Mouse (Mus musculus) left cerebral cortex, postnatal 14 days (tissue): ENCODE results near the gene Rmi1. TPM values are rescaled to one million over a fixed set of nuclear protein-coding genes. Genes with fewer than 3 reads are reported as not detected.
"Not testable (repeated sequence)": the region's sequence is repeated elsewhere in the genome, so short reads cannot be mapped to it uniquely, and the experiment has no call there.

Experiments
- DNase-seq, 2 experiments: peaks; one replicate each; pipeline ENCODE4 v3.0.0; 2021 to 2022; ENCODE audit warnings: low spot score in 2 of 2, mixed read lengths in 1 of 2
- intact Hi-C: fragments of 180-260 bp; cut with DNase I; formaldehyde crosslinking; loops from one replicate; pipeline ENCODE4 v1.15.1; 2025
- microRNA-seq, 2 experiments: library from miRNA; unstranded; fragments of <30 nt; microRNA quantifications; one replicate each; pipeline ENCODE4 v1.2.0; 2022
- total RNA-seq, 2 experiments: library from RNA; stranded (reverse); gene quantifications; 2 replicates each; pipeline ENCODE4 v1.2.3; 2021

The Rmi1 gene
- total RNA-seq, 2 experiments from 2014 or later: 12.8 to 13.0 TPM

DNA sequence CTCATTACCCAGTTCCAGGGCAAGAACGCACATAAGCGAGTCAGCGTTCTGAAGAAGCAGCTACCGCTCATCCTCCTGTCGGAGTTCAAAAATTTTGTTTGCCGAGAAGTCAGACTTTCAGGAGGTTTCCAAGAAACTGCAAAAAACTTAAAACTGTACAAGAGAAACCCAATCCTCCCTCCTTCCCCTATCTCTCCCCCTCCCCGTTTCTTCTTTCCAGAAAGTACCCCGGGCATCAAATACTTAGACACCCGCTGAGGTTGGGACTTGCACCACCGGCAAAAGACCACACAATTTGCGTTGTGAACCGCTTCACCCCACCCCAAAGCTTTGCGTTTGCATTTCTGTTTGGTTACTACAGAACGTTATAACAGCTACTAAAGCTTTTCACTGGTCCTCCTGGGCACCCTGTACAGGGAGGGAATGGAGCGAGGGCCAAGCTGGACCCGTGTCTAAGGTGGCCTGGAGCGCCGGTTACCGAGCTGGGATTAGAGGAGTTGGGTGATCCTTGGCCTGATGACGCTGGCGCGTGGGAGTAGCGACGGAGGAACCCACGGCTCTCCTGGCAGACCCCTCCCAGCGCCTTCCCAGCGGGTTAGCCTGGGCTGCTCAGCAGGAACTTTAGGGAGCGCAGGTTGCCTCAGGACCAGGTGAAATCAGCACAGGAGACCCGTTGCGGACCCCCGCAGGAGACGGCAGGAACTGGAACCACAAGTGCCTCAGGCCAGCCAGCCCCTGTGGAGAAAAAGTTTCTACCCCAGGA is 50.8 kb downstream of the Rmi1 start:
- no peak for DNase-seq
- intact Hi-C loops: no loop called here

- DNase-seq: no peak
- intact Hi-C loops: no loop called here
Measured at GRCm38 (mm10) chr13:58453541-58453940, 51.5 kb downstream of the Rmi1 start.

DNA sequence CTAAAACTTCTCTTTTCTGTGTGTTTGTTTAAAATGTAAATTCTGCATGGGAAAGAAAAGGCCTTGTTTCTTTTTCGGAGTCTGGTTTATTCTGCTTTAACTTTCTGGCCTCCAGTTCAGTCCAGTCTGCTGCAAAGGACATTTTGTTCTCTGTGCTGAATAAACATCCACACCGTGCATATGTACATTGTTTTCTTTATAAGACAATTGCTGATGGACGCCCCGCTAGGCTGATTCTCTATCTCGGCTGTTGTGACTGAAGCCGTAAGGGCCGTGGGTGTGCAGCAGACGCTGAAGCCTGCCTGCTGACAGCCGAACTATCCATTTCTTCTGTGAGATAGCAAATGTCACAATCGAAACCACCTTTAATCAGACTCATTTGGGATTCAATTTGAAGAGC is 54.5 kb downstream of the Rmi1 start:
- intact Hi-C loops: no loop called here
- DNase-seq: no peak

DNA sequence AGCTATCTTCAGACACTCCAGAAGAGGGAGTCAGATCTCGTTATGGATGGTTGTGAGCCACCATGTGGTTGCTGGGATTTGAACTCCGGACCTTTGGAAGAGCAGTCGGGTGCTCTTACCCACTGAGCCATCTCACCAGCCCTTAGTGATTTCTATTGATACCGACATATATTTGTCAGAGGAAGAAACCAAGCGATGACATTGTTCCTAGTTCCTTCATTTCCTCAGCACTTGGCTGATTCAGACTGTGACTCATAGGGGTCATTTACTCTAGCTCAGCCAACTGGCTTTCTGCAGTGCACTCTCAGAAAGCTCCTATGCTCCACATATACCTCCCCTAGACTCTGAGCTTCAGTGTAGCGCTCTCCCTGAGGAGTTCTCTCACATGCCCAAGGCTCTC is 56.8 kb downstream of the Rmi1 start:
- intact Hi-C loops, DNase-seq: not testable (repeated sequence)

Small RNA genes within 50 kb of the gene (microRNA-seq; reads per million reads assigned to microRNA genes)
- 65.0 to 144 reads per million in 2 experiments for gene Mir7-1

Other genes with a start within 250 kb of the Rmi1 start
- gene Idnk, start 244.6 kb upstream of the Rmi1 start, total RNA-seq: 10 to 100 TPM; 21.5 to 21.9 TPM
- gene Ubqln1, start 186.6 kb upstream of the Rmi1 start, total RNA-seq: 100 to 1,000 TPM; 129 to 140 TPM
- gene Gkap1, start 126.5 kb upstream of the Rmi1 start, total RNA-seq: 10 to 100 TPM; 13.7 to 18.4 TPM
- 1 to 10 TPM; 2.6 to 3.3 TPM for gene Kif27, start 43.1 kb upstream of the Rmi1 start, total RNA-seq
- gene 2210016F16Rik, start 17.0 kb upstream of the Rmi1 start, total RNA-seq: 1 to 10 TPM; 4.5 to 5.1 TPM
- 100 to 1,000 TPM; 649 to 670 TPM for gene Hnrnpk, start 1.1 kb downstream of the Rmi1 start, total RNA-seq
- under 1 TPM; 0.15 to 0.21 TPM for gene Slc28a3, start 208.6 kb downstream of the Rmi1 start, total RNA-seq